Mouse (Mus musculus) ES-E14 (cell line): ENCODE measurements at regions not wholly inside any gene's neighbourhood (a gene's known extent, or its start where the extent isn't known, plus 50 kb on each side); places are given as distances from the start of the nearest gene placed in this dataset.

ENCODE experiments used
- DNase-seq: peaks from one replicate; pipeline ENCODE4 v3.0.0-alpha.2; 2013; ENCODE audit warnings: low read depth, low spot score
- H3K27ac ChIP-seq: 2 replicates; pipeline ENCODE4 v1.5.1; 2012; ENCODE audit warnings: low read depth, mild to moderate bottlenecking, low read length, moderate library complexity, mixed read lengths; ENCODE audit not compliant: poor library complexity, insufficient read depth, severe bottlenecking
- H3K36me3 ChIP-seq: 2 replicates; pipeline ENCODE4 v1.6.1; 2012; ENCODE audit warnings: mild to moderate bottlenecking, low read length, moderate library complexity, mixed read lengths; ENCODE audit not compliant: control insufficient read depth, poor library complexity, insufficient read depth, severe bottlenecking
- H3K4me1 ChIP-seq, 2 experiments: fragments of 150-350 bp in 1 of 2; sonication (generic) in 1 of 2; 2 replicates each; pipeline ENCODE4 v1.6.1; 2012; ENCODE audit warnings: low read length in 2 of 2, mild to moderate bottlenecking in 1 of 2, mixed read lengths in 1 of 2; ENCODE audit not compliant: control insufficient read depth in 2 of 2, insufficient read depth in 2 of 2, poor library complexity in 1 of 2
- H3K4me3 ChIP-seq, 2 experiments: fragments of 150-350 bp in 1 of 2; sonication (generic) in 1 of 2; 2 replicates each; pipeline ENCODE4 v1.5.1; 2012; ENCODE audit warnings: low read length in 2 of 2, low read depth in 1 of 2, mild to moderate bottlenecking in 1 of 2, mixed read lengths in 1 of 2; ENCODE audit not compliant: insufficient read depth in 1 of 2, poor library complexity in 1 of 2, severe bottlenecking in 1 of 2
- H3K9ac ChIP-seq: 2 replicates; pipeline ENCODE4 v1.6.1; 2012; ENCODE audit warnings: low read depth, mild to moderate bottlenecking, low read length, mixed read lengths; ENCODE audit not compliant: poor library complexity, insufficient read depth, severe bottlenecking
- H3K9me3 ChIP-seq: fragments of 150-350 bp; sonication (generic); 2 replicates; pipeline ENCODE4 v1.6.1; 2012; ENCODE audit warnings: low read depth, mild to moderate bottlenecking, low read length; ENCODE audit not compliant: control insufficient read depth, insufficient read depth
- CHD2 ChIP-seq: IDR thresholded peaks from 2 replicates; pipeline ENCODE4 v1.6.1; 2014; ENCODE audit warnings: mild to moderate bottlenecking, low read depth, low read length, inconsistent platforms
- HCFC1 ChIP-seq: IDR thresholded peaks from 2 replicates; pipeline ENCODE4 v1.6.1; 2012; ENCODE audit warnings: low read length, inconsistent platforms, borderline replicate concordance; ENCODE audit not compliant: insufficient read depth
- MAFK ChIP-seq: IDR thresholded peaks from 2 replicates; pipeline ENCODE4 v1.6.1; 2014; ENCODE audit warnings: mild to moderate bottlenecking, low read depth, low read length, inconsistent platforms; ENCODE audit not compliant: insufficient read depth
- ZC3H11A ChIP-seq: IDR thresholded peaks from 2 replicates; pipeline ENCODE4 v1.6.1; 2012; ENCODE audit warnings: low read depth, mild to moderate bottlenecking, inconsistent platforms, low read length, borderline replicate concordance
- ZNF384 ChIP-seq: IDR thresholded peaks from 2 replicates; pipeline ENCODE4 v1.6.1; 2012; ENCODE audit warnings: low read depth, low read length, inconsistent platforms
- in situ Hi-C, 2 experiments: fragments of 600-800 bp; cut with MboI; formaldehyde crosslinking; loops; one replicate each; pipeline ENCODE4 v1.15.1; 2025; ENCODE audit warnings: low sequenced_read_pairs in 2 of 2, inconsistent platforms in 1 of 2; ENCODE audit not compliant: unreplicated experiment in 2 of 2

GRCm38 (mm10) chr12:65680335-65680734, 455.0 kb downstream of the Wdr20rt start:
- Histone ChIP-seq H3K27ac (no peak overlapping the region), H3K36me3 (no peaks in the 10 kb centered on the region), H3K9me3 (0 out of 2 replicates have a peak, but pooled peaks cover 2% of the 10 kb centered on the region), H3K4me1 (no peaks in the 10 kb centered on the region), H3K4me3 (no peak overlapping the region), H3K9ac (no peak overlapping the region)
- TF ChIP-seq CHD2 (no peak), ZNF384 (no peak), MAFK (no peak)
- in situ Hi-C loops = no loop called here
- no peak for DNase-seq

- in situ Hi-C loops = no loop called here
- H3K9me3 ChIP-seq = 0 out of 2 replicates have a peak, but pooled peaks cover 2% of the 10 kb centered on the region
- no peak overlapping the region for H3K27ac ChIP-seq
- DNase-seq = no peak
- TF ChIP-seq ZC3H11A = no peak
- TF ChIP-seq HCFC1 = no peak
- no peak for TF ChIP-seq CHD2
- TF ChIP-seq ZNF384 = no peak
- no peak for TF ChIP-seq MAFK
- H3K9ac ChIP-seq = no peak overlapping the region
- no peaks in the 10 kb centered on the region for H3K36me3 ChIP-seq
- no peak overlapping the region for H3K4me3 ChIP-seq
- no peaks in the 10 kb centered on the region for H3K4me1 ChIP-seq
Measured at GRCm38 (mm10) chr12:65681826-65682225, 456.5 kb downstream of the Wdr20rt start.

- no peaks in the 10 kb centered on the region for H3K36me3 ChIP-seq
Measured at GRCm38 (mm10) chr12:65704985-65705384, 479.7 kb downstream of the Wdr20rt start.

GRCm38 (mm10) chr12:65712304-65712703, 487.0 kb downstream of the Wdr20rt start:
- H3K27ac ChIP-seq = no peak overlapping the region
- in situ Hi-C loops = no loop called here
- H3K36me3 ChIP-seq = no peaks in the 10 kb centered on the region
- TF ChIP-seq ZNF384 = no peak
- TF ChIP-seq ZC3H11A = no peak
- TF ChIP-seq CHD2 = no peak
- no peak overlapping the region for H3K4me3 ChIP-seq
- H3K4me1 ChIP-seq = no peaks in the 10 kb centered on the region
- H3K9me3 ChIP-seq = no peaks in the 10 kb centered on the region
- no peak overlapping the region for H3K9ac ChIP-seq
- DNase-seq = no peak

More at GRCm38 (mm10) chr12:65704985-65705384, 479.7 kb downstream of the Wdr20rt start:
- DNase-seq = no peak
- Histone ChIP-seq H3K4me1 (no peaks in the 10 kb centered on the region), H3K27ac (no peak overlapping the region), H3K9ac (no peak overlapping the region), H3K9me3 (no peaks in the 10 kb centered on the region), H3K4me3 (no peak overlapping the region)
- in situ Hi-C loops = no loop called here
- TF ChIP-seq CHD2 (no peak), MAFK (no peak), ZC3H11A (no peak), ZNF384 (no peak), HCFC1 (no peak)
